Mouse (Mus musculus) limb, embryonic 13.5 days (tissue): ENCODE results near the gene Snx30. TPM values are rescaled to one million over a fixed set of nuclear protein-coding genes. Genes with fewer than 3 reads are reported as not detected.

Source experiments
- ATAC-seq: fragments of 200-750 bp; cut with Nextera tagmentation; 2 replicates; pipeline ENCODE4 v1.8.0; 2017; ENCODE audit warnings: low read depth, moderate number of reproducible peaks, moderate TSS enrichment; ENCODE audit not compliant: low FRiP score
- H3K27ac ChIP-seq: fragments of 300-500 bp; sonication (generic); 2 replicates; pipeline ENCODE4 v1.5.1; 2015; ENCODE audit warnings: inconsistent platforms, mild to moderate bottlenecking, moderate library complexity
- H3K27me3 ChIP-seq: fragments of 300-500 bp; sonication (generic); 2 replicates; pipeline ENCODE4 v1.6.1; 2015; ENCODE audit warnings: mild to moderate bottlenecking, inconsistent platforms
- H3K36me3 ChIP-seq: fragments of 300-500 bp; sonication (generic); 2 replicates; pipeline ENCODE4 v1.6.1; 2015; ENCODE audit warnings: inconsistent platforms, mild to moderate bottlenecking, moderate library complexity
- H3K4me1 ChIP-seq: fragments of 300-500 bp; sonication (generic); 2 replicates; pipeline ENCODE4 v1.6.1; 2015; ENCODE audit warnings: inconsistent platforms
- H3K4me2 ChIP-seq: fragments of 300-500 bp; sonication (generic); replicated peaks from 2 replicates; pipeline ENCODE4 v1.6.1; 2015; ENCODE audit warnings: inconsistent platforms, mild to moderate bottlenecking, moderate library complexity
- H3K4me3 ChIP-seq: fragments of 300-500 bp; sonication (generic); 2 replicates; pipeline ENCODE4 v1.5.1; 2015; ENCODE audit warnings: moderate library complexity, mild to moderate bottlenecking, inconsistent platforms
- H3K9ac ChIP-seq: fragments of 300-500 bp; sonication (generic); 2 replicates; pipeline ENCODE4 v1.6.1; 2015; ENCODE audit warnings: mild to moderate bottlenecking, inconsistent platforms
- H3K9me3 ChIP-seq: fragments of 300-500 bp; sonication (generic); 2 replicates; pipeline ENCODE4 v1.6.1; 2016; ENCODE audit warnings: inconsistent platforms
- WGBS: fragments of 180-500 bp; shearing (Covaris S2); methylation state at CpG from one replicate; pipeline ENCODE4 v1.1.7; 2015; 5-methylcytosine and 5-hydroxymethylcytosine counted together
- polyA plus RNA-seq: library from polyadenylated mRNA; unstranded; fragments of >200 nt; fragmentation: Nextera tagmentation; extraction: Ambion mirVana; gene quantifications from 2 replicates; pipeline ENCODE4 v1.2.1, GENCODE M21; 2015

Snx30 gene
- polyA plus RNA-seq, 1 experiment from 2014 or later = 11.2 TPM

- Histone ChIP-seq H3K27me3 (no peaks in the 10 kb centered on the region), H3K4me3 (no peak overlapping the region), H3K36me3 (peaks cover 48% of the 10 kb centered on the region), H3K9ac (no peak overlapping the region), H3K4me2 (no peak overlapping the region), H3K4me1 (no peaks in the 10 kb centered on the region), H3K27ac (no peak overlapping the region), H3K9me3 (peaks cover 5% of the 10 kb centered on the region; the same call in 1 of the 2 replicates)
- no peak for ATAC-seq
- 85% methylated on average over 5 of the region's 5 CpGs for WGBS
These were observed 75.1 kb downstream of the Snx30 start for GRCm38 (mm10) chr4:59880725-59881124.

GRCm38 (mm10) chr4:59881210-59881609 lies 75.6 kb downstream of the Snx30 start:
- Histone ChIP-seq H3K9me3 (peaks cover 5% of the 10 kb centered on the region; the same call in 1 of the 2 replicates), H3K36me3 (peaks cover 49% of the 10 kb centered on the region), H3K27ac (no peak overlapping the region), H3K4me3 (no peak overlapping the region), H3K9ac (no peak overlapping the region), H3K4me1 (no peaks in the 10 kb centered on the region), H3K4me2 (no peak overlapping the region), H3K27me3 (no peaks in the 10 kb centered on the region)
- ATAC-seq = no peak
- 85% methylated on average over 2 of the region's 2 CpGs for WGBS

- 83% methylated on average over 6 of the region's 6 CpGs for WGBS
- no peak for ATAC-seq
- no peak overlapping the region for H3K9ac ChIP-seq
- H3K4me3 ChIP-seq = no peak overlapping the region
- no peaks in the 10 kb centered on the region for H3K27me3 ChIP-seq
- peaks cover 54% of the 10 kb centered on the region for H3K36me3 ChIP-seq
- no peak overlapping the region for H3K4me2 ChIP-seq
- H3K9me3 ChIP-seq = peaks cover 5% of the 10 kb centered on the region; the same call in 1 of the 2 replicates
- no peak overlapping the region for H3K27ac ChIP-seq
- no peaks in the 10 kb centered on the region for H3K4me1 ChIP-seq
These were observed 78.6 kb downstream of the Snx30 start for GRCm38 (mm10) chr4:59884136-59884696.

GRCm38 (mm10) chr4:59886281-59886680 lies 80.6 kb downstream of the Snx30 start:
- Histone ChIP-seq H3K9ac (no peak overlapping the region), H3K27me3 (no peaks in the 10 kb centered on the region), H3K9me3 (peaks cover 5% of the 10 kb centered on the region; the same call in 1 of the 2 replicates), H3K4me3 (no peak overlapping the region), H3K4me1 (no peaks in the 10 kb centered on the region), H3K36me3 (peaks cover 44% of the 10 kb centered on the region), H3K27ac (no peak overlapping the region), H3K4me2 (no peak overlapping the region)
- ATAC-seq = no peak
- 86% methylated on average over 6 of the region's 6 CpGs for WGBS

GRCm38 (mm10) chr4:59887011-59887410 lies 81.4 kb downstream of the Snx30 start:
- peaks cover 5% of the 10 kb centered on the region; the same call in 1 of the 2 replicates for H3K9me3 ChIP-seq

GRCm38 (mm10) chr4:59888014-59888413 lies 82.4 kb downstream of the Snx30 start:
- no peak overlapping the region for H3K27ac ChIP-seq
- no peak for ATAC-seq
- H3K36me3 ChIP-seq = peaks cover 31% of the 10 kb centered on the region
- no peaks in the 10 kb centered on the region for H3K4me1 ChIP-seq
- no peaks in the 10 kb centered on the region for H3K27me3 ChIP-seq
- H3K4me3 ChIP-seq = no peak overlapping the region
- no peaks in the 10 kb centered on the region for H3K9me3 ChIP-seq
- WGBS = 81% methylated on average over 5 of the region's 5 CpGs
- H3K4me2 ChIP-seq = no peak overlapping the region
- no peak overlapping the region for H3K9ac ChIP-seq

More at GRCm38 (mm10) chr4:59887011-59887410, 81.4 kb downstream of the Snx30 start:
- Histone ChIP-seq H3K4me1 (no peaks in the 10 kb centered on the region), H3K36me3 (peaks cover 41% of the 10 kb centered on the region), H3K9ac (no peak overlapping the region), H3K4me3 (no peak overlapping the region), H3K27me3 (no peaks in the 10 kb centered on the region), H3K4me2 (no peak overlapping the region), H3K27ac (no peak overlapping the region)
- WGBS = 96% methylated on average over 5 of the region's 5 CpGs
- ATAC-seq = no peak

GRCm38 (mm10) chr4:59890086-59890600 lies 84.5 kb downstream of the Snx30 start:
- Histone ChIP-seq H3K9me3 (no peaks in the 10 kb centered on the region), H3K27me3 (no peaks in the 10 kb centered on the region), H3K4me1 (no peaks in the 10 kb centered on the region), H3K36me3 (peaks cover 31% of the 10 kb centered on the region), H3K27ac (no peak overlapping the region), H3K9ac (no peak overlapping the region), H3K4me2 (no peak overlapping the region), H3K4me3 (no peak overlapping the region)
- 88% methylated on average over 6 of the region's 6 CpGs for WGBS
- no peak for ATAC-seq

GRCm38 (mm10) chr4:59891723-59892416 lies 86.2 kb downstream of the Snx30 start:
- Histone ChIP-seq H3K36me3 (peaks cover 24% of the 10 kb centered on the region), H3K27me3 (no peaks in the 10 kb centered on the region), H3K4me1 (no peaks in the 10 kb centered on the region), H3K9me3 (no peaks in the 10 kb centered on the region), H3K27ac (no peak overlapping the region), H3K9ac (no peak overlapping the region), H3K4me2 (no peak overlapping the region), H3K4me3 (no peak overlapping the region)
- no peak for ATAC-seq
- WGBS = 89% methylated on average over 10 of the region's 10 CpGs

GRCm38 (mm10) chr4:59892731-59893130 lies 87.1 kb downstream of the Snx30 start:
- Histone ChIP-seq H3K27ac (no peak overlapping the region), H3K36me3 (peaks cover 24% of the 10 kb centered on the region), H3K9ac (no peak overlapping the region), H3K27me3 (no peaks in the 10 kb centered on the region), H3K9me3 (no peaks in the 10 kb centered on the region), H3K4me1 (no peaks in the 10 kb centered on the region), H3K4me2 (no peak overlapping the region), H3K4me3 (no peak overlapping the region)
- ATAC-seq = no peak
- 94% methylated on average over 5 of the region's 5 CpGs for WGBS

- Histone ChIP-seq H3K36me3 (peaks cover 36% of the 10 kb centered on the region), H3K9me3 (no peaks in the 10 kb centered on the region), H3K9ac (no peak overlapping the region), H3K4me1 (no peaks in the 10 kb centered on the region), H3K27ac (no peak overlapping the region), H3K4me3 (no peak overlapping the region), H3K27me3 (no peaks in the 10 kb centered on the region), H3K4me2 (no peak overlapping the region)
- 90% methylated on average over 8 of the region's 8 CpGs for WGBS
- ATAC-seq = no peak
These were observed 88.8 kb downstream of the Snx30 start for GRCm38 (mm10) chr4:59894415-59894814.

GRCm38 (mm10) chr4:59894977-59895575 lies 89.4 kb downstream of the Snx30 start:
- Histone ChIP-seq H3K4me3 (no peak overlapping the region), H3K27ac (no peak overlapping the region), H3K4me1 (no peaks in the 10 kb centered on the region), H3K27me3 (no peaks in the 10 kb centered on the region), H3K9me3 (no peaks in the 10 kb centered on the region), H3K36me3 (peaks cover 42% of the 10 kb centered on the region), H3K4me2 (no peak overlapping the region), H3K9ac (no peak overlapping the region)
- ATAC-seq = no peak
- WGBS = 93% methylated on average over 3 of the region's 3 CpGs

GRCm38 (mm10) chr4:59896000-59896399 lies 90.4 kb downstream of the Snx30 start:
- Histone ChIP-seq H3K4me1 (no peaks in the 10 kb centered on the region), H3K27me3 (no peaks in the 10 kb centered on the region), H3K27ac (no peak overlapping the region), H3K9ac (no peak overlapping the region), H3K9me3 (no peaks in the 10 kb centered on the region), H3K36me3 (peaks cover 39% of the 10 kb centered on the region), H3K4me3 (no peak overlapping the region), H3K4me2 (no peak overlapping the region)
- no peak for ATAC-seq
- WGBS = 68% methylated on average over 5 of the region's 5 CpGs
